Mouse (Mus musculus) lung, postnatal 36 days (tissue): ENCODE measurements around the gene Prep.
"Not testable (repeated sequence)": the region's sequence is repeated elsewhere in the genome, so short reads cannot be mapped to it uniquely, and the experiment has no call there.

Experiments used
- DNase-seq: peaks from one replicate; pipeline ENCODE4 v3.0.0; 2022; ENCODE audit warnings: mixed read lengths

Gene Prep

GRCm38 (mm10) chr10:45077353-45077752 lies 10.3 kb downstream of the Prep start:
- no peak for DNase-seq

DNA sequence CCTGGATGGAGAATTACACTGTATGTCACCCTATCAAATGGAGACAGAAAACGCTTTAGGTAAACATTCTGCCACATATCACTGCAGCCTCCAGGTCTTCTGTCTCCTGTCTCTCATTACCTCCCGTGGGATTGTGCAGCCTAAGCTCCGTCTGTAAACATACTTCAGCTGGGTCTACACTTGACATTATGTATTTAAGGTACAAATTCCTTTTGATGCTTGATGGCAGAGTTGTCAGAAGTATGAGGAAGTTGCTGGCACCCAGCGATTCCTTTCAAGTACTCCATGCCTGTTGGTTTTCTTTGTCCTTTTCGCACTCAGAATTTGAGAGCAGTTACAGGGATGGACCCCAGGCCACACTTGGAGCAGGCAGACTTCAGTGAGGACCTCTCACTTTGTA lies 12.8 kb downstream of the Prep start:
- peak; percentile 63 for DNase-seq

DNA sequence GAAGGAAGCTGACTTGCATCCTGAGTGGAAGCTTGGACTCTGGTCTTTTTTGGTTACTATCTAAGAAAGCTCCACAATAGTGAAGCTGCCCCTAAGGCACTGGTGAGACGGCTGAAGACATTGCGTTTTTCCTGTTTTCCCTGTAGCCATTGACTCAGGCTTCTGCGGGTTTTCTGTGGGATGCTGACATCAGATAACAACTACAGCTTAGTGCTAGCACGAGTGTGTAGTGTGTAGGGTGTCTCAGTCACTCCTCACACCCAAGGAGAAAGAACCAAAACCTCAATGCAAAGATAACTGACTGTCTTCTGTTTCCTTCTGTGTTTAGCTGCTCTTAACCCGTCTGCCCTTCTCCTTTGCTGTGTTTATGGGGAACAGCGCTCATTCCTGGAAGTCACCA lies 13.5 kb downstream of the Prep start:
- no peak for DNase-seq

DNA sequence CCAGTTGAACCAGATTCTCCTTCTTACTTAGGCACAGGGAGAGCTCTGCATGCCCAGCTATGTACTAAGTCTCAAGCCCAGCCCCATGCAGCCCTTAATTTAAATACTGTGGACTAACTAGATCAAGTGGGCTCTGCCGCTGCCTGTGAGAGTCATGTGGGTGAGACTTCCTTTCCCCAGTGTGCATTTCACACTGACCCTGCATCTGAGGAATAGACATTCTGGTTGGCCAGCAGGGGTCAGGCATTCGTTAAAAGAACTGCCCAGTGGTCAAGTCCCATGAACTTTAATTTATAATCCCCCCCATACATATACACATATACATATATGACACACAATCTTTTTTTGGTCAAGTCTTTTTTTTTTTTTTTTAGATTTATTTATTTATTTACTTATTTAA lies 15.7 kb downstream of the Prep start:
- DNase-seq = peak; percentile 44

DNA sequence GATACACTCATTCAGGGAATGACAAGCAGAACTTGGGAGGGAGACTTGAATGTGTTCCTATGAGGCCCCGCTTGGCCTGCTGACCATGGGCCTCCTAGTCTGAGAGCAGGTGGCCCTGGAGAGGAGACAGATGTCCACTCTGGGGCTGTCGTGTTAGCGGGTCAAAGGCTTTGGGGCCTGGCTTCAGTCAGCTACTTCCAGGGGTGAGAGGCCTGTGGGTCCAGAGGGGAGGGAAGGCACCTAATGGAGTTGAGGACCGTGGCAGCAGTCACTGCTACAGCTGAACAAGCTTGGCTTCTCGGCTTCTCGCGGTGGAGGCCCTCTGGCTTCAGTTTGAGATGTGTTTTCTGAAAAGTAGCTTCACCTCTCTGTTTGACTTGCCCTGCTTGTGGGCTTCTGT lies 17.0 kb downstream of the Prep start:
- DNase-seq = not testable (repeated sequence)

GRCm38 (mm10) chr10:45084471-45084870 lies 17.5 kb downstream of the Prep start:
- no peak for DNase-seq

DNA sequence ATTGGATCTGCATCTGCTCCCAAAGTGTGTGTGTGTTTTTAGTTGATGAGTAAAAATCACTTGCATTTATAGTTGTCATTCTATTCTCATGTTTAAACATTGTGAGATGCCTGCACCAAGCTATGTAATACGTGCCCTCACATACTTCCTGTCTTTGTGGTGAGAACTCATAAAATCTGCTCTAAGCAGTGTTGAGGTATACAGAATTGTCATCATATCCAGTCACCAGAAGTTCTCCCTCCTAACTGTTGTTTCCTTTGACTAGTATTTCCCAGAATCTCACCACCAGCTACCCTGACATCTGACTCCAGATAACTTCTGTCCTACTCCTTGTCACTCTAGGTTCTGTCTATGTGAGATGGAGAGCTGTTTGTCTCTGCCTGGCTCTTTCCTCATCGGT lies 18.3 kb downstream of the Prep start:
- DNase-seq = no peak

DNA sequence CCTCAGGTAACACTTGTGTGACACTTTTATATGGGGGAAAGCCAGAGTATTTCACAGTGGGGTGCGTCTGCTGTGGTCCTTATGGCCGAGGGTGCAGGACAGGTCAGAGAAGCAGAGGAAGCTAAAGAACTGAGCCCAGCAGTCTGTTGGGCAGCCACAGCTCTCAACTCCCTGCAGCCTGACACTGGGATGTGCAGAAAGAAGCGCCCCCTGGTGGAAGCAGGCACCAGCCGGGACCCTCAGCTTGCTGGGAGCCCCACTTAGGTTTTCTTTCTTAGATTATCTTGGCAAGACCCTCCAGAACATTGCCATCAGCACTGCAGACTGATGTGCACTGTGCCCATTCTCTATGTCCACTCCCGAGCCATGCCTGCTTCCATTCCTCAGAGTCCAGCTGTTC lies 19.6 kb downstream of the Prep start:
- peak; percentile 58 for DNase-seq

- DNase-seq = peak; percentile 50
These were observed 24.6 kb downstream of the Prep start for GRCm38 (mm10) chr10:45091462-45092079.

DNA sequence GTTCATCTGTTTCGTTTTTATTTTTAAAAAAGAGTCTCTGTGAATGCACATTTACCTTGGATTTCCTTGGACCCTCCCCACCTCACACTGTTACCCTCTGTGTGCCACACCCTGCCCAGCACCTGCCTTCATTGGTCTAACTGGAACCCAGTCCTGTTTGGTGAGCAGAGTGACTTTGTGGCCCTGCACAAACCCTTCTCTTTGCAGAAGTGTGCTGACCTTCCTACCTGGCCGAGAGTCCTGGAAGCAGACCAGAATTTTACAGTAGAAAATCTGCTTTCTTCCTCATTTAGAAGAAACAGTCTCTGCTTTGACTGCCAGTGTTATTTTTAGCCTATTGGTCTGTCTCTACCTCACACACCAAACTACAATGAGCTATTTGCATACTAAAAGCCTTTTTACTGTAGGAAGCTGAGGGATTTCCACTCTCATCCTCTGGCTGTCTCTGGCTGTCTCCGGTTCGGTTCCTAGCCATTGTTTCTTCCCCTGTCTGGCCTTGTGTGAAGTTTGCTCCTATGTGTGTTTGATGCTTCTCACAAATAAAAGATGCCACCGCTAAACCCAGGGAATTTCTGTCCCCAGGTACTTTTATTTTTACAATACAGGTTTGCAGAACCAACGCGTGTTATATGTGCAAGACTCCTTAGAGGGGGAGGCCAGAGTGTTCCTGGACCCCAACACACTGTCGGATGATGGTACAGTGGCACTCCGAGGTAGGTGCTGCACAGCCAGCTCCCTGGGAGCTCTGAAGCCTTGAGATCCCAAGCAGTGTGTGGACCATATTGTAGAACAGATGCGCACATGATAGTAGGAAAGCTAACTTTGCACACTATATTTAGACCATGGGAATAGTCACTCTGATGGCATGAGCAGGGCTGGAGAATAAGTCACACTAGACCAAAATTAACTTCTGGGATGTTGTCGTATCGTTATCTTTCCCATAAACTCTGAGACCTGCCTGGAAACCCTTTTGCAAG lies 25.4 kb downstream of the Prep start:
- DNase-seq = no peak

- DNase-seq = peak; percentile 43
These were observed 31.7 kb downstream of the Prep start for GRCm38 (mm10) chr10:45098751-45099150.

DNA sequence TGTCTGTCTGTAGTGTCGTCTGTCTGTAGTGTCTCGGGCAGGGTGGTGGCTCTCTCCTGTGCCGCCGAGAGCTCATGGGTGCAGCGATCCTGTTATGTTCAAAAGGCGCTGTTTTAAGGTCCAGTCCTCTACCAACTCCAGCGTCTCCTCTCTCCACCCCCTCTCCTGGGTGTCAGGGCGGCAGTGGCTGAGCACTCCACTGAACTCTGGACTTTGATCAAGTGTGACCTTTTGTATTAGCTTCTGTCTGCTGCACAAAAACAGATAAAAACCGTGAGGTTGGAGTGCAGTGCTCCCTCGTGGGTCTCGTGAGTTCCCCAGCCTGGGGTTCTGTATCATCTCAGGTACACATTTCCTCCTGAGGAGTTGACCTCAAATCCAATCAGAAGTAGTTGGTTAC lies 33.5 kb downstream of the Prep start:
- DNase-seq = no peak

- no peak for DNase-seq
These were observed 36.2 kb downstream of the Prep start for GRCm38 (mm10) chr10:45103184-45103583.

- DNase-seq = no peak
These were observed 37.1 kb downstream of the Prep start for GRCm38 (mm10) chr10:45104098-45104497.

GRCm38 (mm10) chr10:45104535-45105079 lies 37.6 kb downstream of the Prep start:
- no peak for DNase-seq

DNA sequence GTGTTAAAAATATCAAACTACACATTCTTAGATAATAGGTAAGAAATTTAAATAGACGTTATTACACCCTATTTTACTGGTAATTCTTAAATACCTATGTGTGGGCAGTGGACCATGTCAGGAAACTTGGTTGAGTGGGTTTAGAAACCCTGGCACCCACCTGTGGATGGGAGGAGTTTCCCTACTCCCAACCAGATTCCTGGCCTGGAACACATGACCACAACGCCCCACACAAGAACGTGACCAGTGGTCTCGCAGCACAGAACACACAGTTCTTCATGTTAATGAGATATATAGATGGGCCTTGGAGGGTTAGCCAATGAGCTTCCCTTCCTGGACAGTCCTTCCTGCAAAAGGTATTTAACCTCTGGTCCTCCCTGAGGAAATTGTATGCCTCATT lies 39.5 kb downstream of the Prep start:
- no peak for DNase-seq

GRCm38 (mm10) chr10:45107313-45107712 lies 40.3 kb downstream of the Prep start:
- DNase-seq = no peak

- DNase-seq = no peak
These were observed 42.0 kb downstream of the Prep start for GRCm38 (mm10) chr10:45109041-45109440.

GRCm38 (mm10) chr10:45109974-45110373 lies 43.0 kb downstream of the Prep start:
- no peak for DNase-seq

- no peak for DNase-seq
These were observed 45.9 kb downstream of the Prep start for GRCm38 (mm10) chr10:45112927-45113326.

GRCm38 (mm10) chr10:45114462-45114861 lies 47.5 kb downstream of the Prep start:
- peak; percentile 12 for DNase-seq

DNA sequence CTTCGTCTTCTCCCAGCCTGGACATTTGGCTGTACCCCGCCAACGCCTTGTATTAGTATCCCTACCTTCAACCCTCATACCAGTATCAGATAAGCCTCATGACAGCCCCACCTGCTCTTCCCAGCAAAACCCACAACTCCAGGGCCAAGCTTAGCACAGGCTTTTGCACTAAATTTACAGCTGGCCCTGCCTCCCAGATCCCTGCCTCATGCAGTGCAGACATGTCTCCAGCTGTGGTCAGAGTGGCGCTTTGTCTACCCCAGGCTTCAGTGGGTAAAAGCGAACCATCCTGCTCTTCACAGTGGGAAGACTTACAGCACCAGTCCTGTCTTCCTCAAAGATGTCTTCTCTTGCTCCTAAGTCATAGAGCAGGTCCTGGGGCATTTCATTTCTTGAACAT lies 49.8 kb downstream of the Prep start:
- DNase-seq = no peak

GRCm38 (mm10) chr10:45118389-45118788 lies 51.4 kb downstream of the Prep start:
- DNase-seq = no peak

DNA sequence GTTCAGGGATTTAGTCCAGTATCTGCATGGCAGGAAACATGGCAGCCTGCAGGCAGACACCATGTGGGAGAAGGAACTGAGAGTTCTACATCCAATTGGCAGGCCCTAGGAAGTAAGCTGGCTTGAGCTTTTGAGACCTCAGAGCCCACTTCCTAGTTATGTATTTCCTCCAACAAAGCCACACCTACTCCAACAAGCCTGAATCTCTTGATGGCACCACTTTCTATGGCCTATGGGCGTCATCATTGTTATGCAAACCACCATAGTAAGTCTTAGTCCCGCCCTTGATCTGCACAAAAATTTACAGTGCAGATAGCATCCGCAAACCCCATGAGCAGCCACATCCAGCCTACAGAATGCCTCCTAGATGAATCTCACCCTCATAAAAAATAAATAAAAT lies 54.6 kb downstream of the Prep start:
- DNase-seq = no peak
